10 mouse cellular contexts compared by ENCODE assay signal in the genomic region with DNA sequence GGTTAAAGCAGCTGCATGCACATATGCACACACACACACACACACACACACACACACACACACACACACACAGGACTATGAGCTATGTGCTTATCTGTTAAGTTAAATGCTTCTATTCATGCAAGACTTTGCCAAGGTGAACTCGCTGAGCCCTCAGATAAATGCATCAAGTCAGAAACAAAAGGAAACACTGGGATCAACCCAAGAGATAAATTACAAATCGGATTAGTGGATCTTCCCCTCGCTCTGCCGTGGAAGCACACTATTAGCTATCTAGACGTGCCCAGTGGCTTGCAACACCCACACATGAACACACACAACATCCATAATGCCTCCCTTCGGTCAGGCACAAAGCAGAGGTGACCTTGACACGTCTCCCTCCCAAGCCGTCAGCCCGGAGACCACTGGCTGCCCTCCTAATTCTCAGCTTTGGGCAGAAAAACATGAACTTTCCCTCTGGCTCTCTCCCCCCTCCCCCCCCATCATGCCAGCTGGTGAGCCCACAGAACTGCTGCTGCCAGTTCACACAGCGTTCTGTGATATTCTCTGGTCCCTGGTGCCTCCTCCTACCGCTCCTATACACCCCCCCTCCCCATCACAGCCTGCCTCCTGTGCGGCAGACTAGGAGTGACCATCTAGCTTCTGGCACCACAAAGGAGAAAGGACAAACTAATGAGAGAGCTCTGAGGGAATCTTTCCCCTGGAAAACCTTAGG.
A peak's percentile ranks its signal among the peaks of the same experiment; 100 is the strongest.
DNase-seq lines count a peak whose midpoint lies in the region; ATAC-seq lines count a peak whose summit lies in the region.
"Had no signal": no experiment of that assay in that cellular context is flagged by ENCODE, and none has a peak within 500 bp of the region (broad histone marks: within the 10 kb centered on the region; RNA-seq: fewer than 3 reads in every experiment).

No protein-coding gene starts in this region.

- ATAC-seq in hindbrain, embryonic 13.5 days (ENCODE audit: low FRiP score): peak; percentile 74; the same call in 1 of the 2 replicates
- peak; percentile 68 for ATAC-seq in midbrain, embryonic 13.5 days

- peak; percentile 37 to 57 for DNase-seq in frontal cortex, adult 2 months (ENCODE audit: extremely low spot score in 1 of 2, low spot score in 1 of 2)
- no peak for DNase-seq in frontal cortex, postnatal 14 days (ENCODE audit: low spot score in 2 of 2)
- DNase-seq in ZHBTc4 (ENCODE audit: low read depth, low spot score): peak; percentile 9
- no peak for DNase-seq in lung, postnatal 36 days
- no peak for DNase-seq in kidney, adult 11 months
- DNase-seq in kidney, postnatal 14 days: no peak
- DNase-seq: gastrocnemius, postnatal 14 days had no signal

- H3K4me1 ChIP-seq in hindbrain, embryonic 13.5 days (replicated peaks): peaks cover 21% of the 10 kb centered on the region
- peaks cover 24% of the 10 kb centered on the region for H3K4me1 ChIP-seq in midbrain, embryonic 13.5 days (replicated peaks)
- H3K4me1 ChIP-seq: limb, embryonic 15.5 days had no signal

- no peak overlapping the region; the same call in 1 of the 2 replicates for H3K4me2 ChIP-seq in hindbrain, embryonic 13.5 days
- peak overlapping the region; percentile 20; the same call in 1 of the 2 replicates for H3K4me2 ChIP-seq in midbrain, embryonic 13.5 days (replicated peaks)
- H3K4me2 ChIP-seq: limb, embryonic 15.5 days had no signal

- H3K36me3 ChIP-seq in hindbrain, embryonic 13.5 days: no peaks in the 10 kb centered on the region
- no peaks in the 10 kb centered on the region for H3K36me3 ChIP-seq in midbrain, embryonic 13.5 days
- H3K36me3 ChIP-seq: limb, embryonic 15.5 days had no signal

- WGBS in hindbrain, embryonic 13.5 days: 31% methylated on average over 12 of the region's 12 CpGs
- 37% methylated on average over 12 of the region's 12 CpGs for WGBS in midbrain, embryonic 13.5 days

- no peaks in the 10 kb centered on the region for H3K27me3 ChIP-seq in hindbrain, embryonic 13.5 days
- no peaks in the 10 kb centered on the region for H3K27me3 ChIP-seq in midbrain, embryonic 13.5 days

- H3K27ac ChIP-seq in hindbrain, embryonic 13.5 days: peak overlapping the region; percentile 80
- H3K27ac ChIP-seq in midbrain, embryonic 13.5 days: peak overlapping the region; percentile 74
- H3K27ac ChIP-seq: limb, embryonic 15.5 days had no signal

- no peak overlapping the region for H3K4me3 ChIP-seq in hindbrain, embryonic 13.5 days
- H3K4me3 ChIP-seq in midbrain, embryonic 13.5 days (replicated peaks): no peak overlapping the region
- H3K4me3 ChIP-seq: limb, embryonic 15.5 days had no signal

- no peak overlapping the region for H3K9ac ChIP-seq in hindbrain, embryonic 13.5 days
- H3K9ac ChIP-seq in midbrain, embryonic 13.5 days (replicated peaks): 0 out of 2 replicates have a peak overlapping the region, but pooled peaks have one; percentile 20
- H3K9ac ChIP-seq: limb, embryonic 15.5 days had no signal

- no peaks in the 10 kb centered on the region for H3K9me3 ChIP-seq in hindbrain, embryonic 13.5 days
- H3K9me3 ChIP-seq in midbrain, embryonic 13.5 days: no peaks in the 10 kb centered on the region
- H3K9me3 ChIP-seq: limb, embryonic 15.5 days had no signal

Comparison
In these comparisons a context has a peak if more than half of its experiments do, and no peak if none do; other contexts are left out.
1. DNase-seq: peak in frontal cortex, adult 2 months (2 of 2) and ZHBTc4 (single experiment); none in frontal cortex, postnatal 14 days (0 of 2), lung, postnatal 36 days (single experiment), kidney, adult 11 months (single experiment) and kidney, postnatal 14 days (single experiment).